ENCODE assay signal across 14 mouse cellular contexts in the genomic region with DNA sequence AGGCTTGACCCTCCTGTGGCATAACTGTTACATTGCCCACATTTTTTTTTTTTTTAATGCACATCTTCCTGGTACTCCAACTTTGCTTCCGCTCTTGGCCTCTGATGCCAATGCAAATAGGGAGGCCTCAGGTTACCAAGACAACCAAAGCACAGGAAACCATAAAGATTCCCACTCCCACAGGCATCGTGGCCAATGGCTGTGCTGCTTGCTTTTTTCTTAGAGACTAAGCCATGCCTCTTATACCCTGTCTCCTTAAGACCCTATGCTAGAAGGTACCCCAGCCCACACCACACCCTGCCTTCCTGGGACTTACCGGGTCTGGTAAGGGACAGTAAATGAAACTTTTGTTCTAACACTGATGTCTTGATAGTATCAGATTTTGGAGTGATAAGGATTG. TPM values are rescaled to one million over a fixed set of nuclear protein-coding genes. Genes with fewer than 3 reads are reported as not detected.
"Had no signal": no experiment of that assay in that cellular context is flagged by ENCODE, and none has a peak within 500 bp of the region (broad histone marks: within the 10 kb centered on the region; RNA-seq: fewer than 3 reads in every experiment).

No protein-coding gene starts in this region.

- H3K27ac ChIP-seq: left cerebral cortex, adult 2 months; limb, embryonic 10.5 days; liver, embryonic 12.5 days; lung, embryonic 15.5 days; macrophage; midbrain, embryonic 12.5 days had no signal

- H3K36me3 ChIP-seq: limb, embryonic 10.5 days; liver, embryonic 12.5 days; lung, embryonic 15.5 days; midbrain, embryonic 12.5 days had no signal

- H3K4me1 ChIP-seq: lung, embryonic 15.5 days; midbrain, embryonic 12.5 days had no signal

- H3K27me3 ChIP-seq: liver, embryonic 12.5 days; lung, embryonic 15.5 days; megakaryocyte, embryonic 14.5 days; midbrain, embryonic 12.5 days had no signal

- H3K4me2 ChIP-seq: liver, embryonic 12.5 days; lung, embryonic 15.5 days; midbrain, embryonic 12.5 days had no signal

- H3K4me3 ChIP-seq: left cerebral cortex, adult 2 months; limb, embryonic 10.5 days; liver, embryonic 12.5 days; lung, embryonic 15.5 days; megakaryocyte, embryonic 14.5 days; midbrain, embryonic 12.5 days had no signal

- ATAC-seq: liver, embryonic 12.5 days had no signal

- DNase-seq: kidney, adult 8-10 months; lung, postnatal 14 days; right cerebral cortex, postnatal 14 days; thymus, adult 18-20 months; thymus, postnatal 36 days had no signal

- H3K9ac ChIP-seq: liver, embryonic 12.5 days; lung, embryonic 15.5 days; midbrain, embryonic 12.5 days had no signal

- H3K9me3 ChIP-seq: limb, embryonic 10.5 days; liver, embryonic 12.5 days; lung, embryonic 15.5 days; megakaryocyte, embryonic 14.5 days; midbrain, embryonic 12.5 days had no signal

RNA-seq across cellular contexts. Expression of a gene that starts 9.2 kb away (rescaled TPM):
- polyA plus RNA-seq: liver, embryonic 12.5 days; liver, embryonic 16.5 days; macrophage; neural tube, embryonic 14.5 days had no signal
